Mouse (Mus musculus) adrenal gland, adult 2 months (tissue): ENCODE data around the gene Cyfip2. TPM values are rescaled to one million over a fixed set of nuclear protein-coding genes. Genes with fewer than 3 reads are reported as not detected.

Source experiments
- DNase-seq: peaks from one replicate; pipeline ENCODE4 v3.0.0; 2021
- long read RNA-seq: library from polyadenylated mRNA; stranded (forward); transcript quantifications from one replicate; pipeline ENCODE4 v2.0.0, GENCODE M21; 2021
- polyA plus RNA-seq: library from polyadenylated mRNA; depleted of rRNA; stranded (reverse); fragments of >200 nt; gene quantifications from 2 replicates; pipeline ENCODE4 v1.2.3, GENCODE M21; 2012; rRNA removed
- total RNA-seq, 2 experiments: library from RNA; stranded (reverse); gene quantifications; 2 replicates each; pipeline ENCODE4 v1.2.3; 2021

Cyfip2 gene
- total RNA-seq: 10 to 100 TPM; 68.1 to 95.2 TPM
- polyA plus RNA-seq: 24.4 and 34.7 TPM in 2 replicates
- long read RNA-seq, full-length matches to known transcripts: 13 of 33 reads
- long read RNA-seq, partial matches to known transcripts: 16 of 33 reads
- long read RNA-seq, other reads (novel, unspliced or antisense): 4 of 33 reads

GRCm38 (mm10) chr11:46312523-46313035 lies at the start of gene Cyfip2:
TSS of gene Cyfip2 (minus strand) at chr11:46312859.
- no peak for DNase-seq

GRCm38 (mm10) chr11:46360991-46361665 lies 48.5 kb upstream of the Cyfip2 start:
- DNase-seq: no peak

- no peak for DNase-seq
Observed at GRCm38 (mm10) chr11:46358369-46358768, 45.7 kb upstream of the Cyfip2 start.

- no peak for DNase-seq
Observed at GRCm38 (mm10) chr11:46349681-46350410, 37.2 kb upstream of the Cyfip2 start.

GRCm38 (mm10) chr11:46348416-46348815 lies 35.8 kb upstream of the Cyfip2 start:
- no peak for DNase-seq

- DNase-seq: no peak
Observed at GRCm38 (mm10) chr11:46347756-46348155, 35.1 kb upstream of the Cyfip2 start.

- no peak for DNase-seq
Observed at GRCm38 (mm10) chr11:46343886-46344546, 31.4 kb upstream of the Cyfip2 start.

GRCm38 (mm10) chr11:46341960-46342359 lies 29.3 kb upstream of the Cyfip2 start:
- DNase-seq: no peak

GRCm38 (mm10) chr11:46336020-46336419 lies 23.4 kb upstream of the Cyfip2 start:
- no peak for DNase-seq

- no peak for DNase-seq
Observed at GRCm38 (mm10) chr11:46332217-46332616, 19.6 kb upstream of the Cyfip2 start.

GRCm38 (mm10) chr11:46326271-46327015 lies 13.8 kb upstream of the Cyfip2 start:
- peak; percentile 81 for DNase-seq

- DNase-seq: no peak
Observed at GRCm38 (mm10) chr11:46321559-46321958, 8.9 kb upstream of the Cyfip2 start.

GRCm38 (mm10) chr11:46314534-46314933 lies 1.9 kb upstream of the Cyfip2 start:
- no peak for DNase-seq

- no peak for DNase-seq
Observed at GRCm38 (mm10) chr11:46313851-46314250, 1.2 kb upstream of the Cyfip2 start.

GRCm38 (mm10) chr11:46311703-46312522 lies 746 bp downstream of the Cyfip2 start:
- peak; percentile 80 for DNase-seq

GRCm38 (mm10) chr11:46311181-46311702 lies 1.4 kb downstream of the Cyfip2 start:
- peak; percentile 55 for DNase-seq

GRCm38 (mm10) chr11:46310647-46311063 lies 2.0 kb downstream of the Cyfip2 start:
- DNase-seq: no peak

GRCm38 (mm10) chr11:46309808-46310555 lies 2.7 kb downstream of the Cyfip2 start:
- DNase-seq: no peak

- peak; percentile 76 for DNase-seq
Observed at GRCm38 (mm10) chr11:46309111-46309741, 3.4 kb downstream of the Cyfip2 start.
